Mouse (Mus musculus): Measurements from ENCODE around the gene B4galt3. TPM values are rescaled to one million over a fixed set of nuclear protein-coding genes. Genes with fewer than 3 reads are reported as not detected.
A peak's percentile ranks its signal among the peaks of the same experiment; 100 is the strongest.

Gene B4galt3
- total and polyA plus RNA-seq, 2 experiments from 2014 or later, result 28.9 to 34.3 TPM

- Histone ChIP-seq H3K4me1 (ENCODE audit: control insufficient read depth, insufficient read depth) (peaks cover 20% of the 10 kb centered on the region), H3K27ac (ENCODE audit: low read depth) (peak overlapping the region; percentile 93), H3K9ac (replicated peaks; ENCODE audit: low read depth, low read length) (no peak overlapping the region; the same call in 1 of the 2 replicates), H3K9me3 (replicated peaks; ENCODE audit: control insufficient read depth, low read length) (no peaks in the 10 kb centered on the region), H3K4me3 (ENCODE audit: low read depth, low read length) (peak overlapping the region; percentile 65; the same call in 1 of the 2 replicates), H3K36me3 (replicated peaks; ENCODE audit: control insufficient read depth, insufficient read depth, low read length) (peaks cover 14% of the 10 kb centered on the region), H3K27me3 (ENCODE audit: control insufficient read depth, insufficient read depth, low read length) (no peaks in the 10 kb centered on the region), H3K4me2 (ENCODE audit: low read depth, low read length) (peak overlapping the region; percentile 77)
- no peak for ATAC-seq (ENCODE audit: insufficient read depth, low read depth)
- no peak for TF ChIP-seq CTCF (IDR thresholded peaks at IDR 0.05; ENCODE audit: low read depth)
- no peak for TF ChIP-seq EP300 (IDR thresholded peaks at IDR 0.05; ENCODE audit: low read depth)
- WGBS, result 35% methylated on average over 4 of the region's 4 CpGs
- no peak for DNase-seq (ENCODE audit: low spot score)
Measured at GRCm38 (mm10) chr1:171247916-171248315, 22.2 kb upstream of the B4galt3 start.

DNA sequence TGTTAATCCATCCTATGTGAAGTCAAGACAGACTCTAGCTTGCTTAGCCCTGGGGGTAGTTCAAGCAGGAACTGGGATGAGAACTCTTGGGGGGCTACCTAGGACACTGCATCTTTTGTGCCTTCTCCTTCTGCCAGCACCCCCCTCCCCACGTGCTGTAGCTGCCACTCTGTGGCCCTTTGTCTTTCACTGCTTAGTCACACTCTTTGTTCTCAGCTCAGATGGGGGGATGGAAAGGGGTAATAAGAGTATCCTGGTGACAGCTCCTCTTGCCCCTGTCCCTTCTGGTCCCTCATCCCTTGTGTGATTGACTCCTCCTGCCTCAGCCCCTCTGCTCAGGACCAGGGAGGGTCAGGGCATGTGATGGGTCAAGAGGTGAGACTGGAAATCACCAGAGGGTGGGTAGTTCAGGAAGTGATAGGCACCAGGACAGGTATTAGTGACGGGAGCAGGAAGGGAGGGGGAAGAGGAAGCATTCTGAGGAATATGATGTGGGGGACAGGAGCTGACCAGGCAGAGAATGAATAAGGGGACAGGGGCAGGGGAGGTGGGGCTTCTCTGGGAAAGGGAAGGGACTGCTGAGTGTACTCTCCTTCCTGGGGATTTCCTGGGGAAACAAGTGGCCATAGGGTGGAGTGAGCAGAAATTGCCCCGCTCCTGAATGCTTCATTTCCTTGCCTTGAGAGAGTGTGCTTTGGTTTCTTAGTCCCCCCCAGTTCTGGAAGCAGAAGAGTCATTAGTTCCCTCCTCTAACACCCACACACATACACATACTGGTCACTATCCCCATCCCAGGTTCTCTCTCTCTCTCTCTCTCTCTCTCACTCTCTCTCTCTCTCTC lies 21.5 kb upstream of the B4galt3 start:
- H3K9ac ChIP-seq (replicated peaks; ENCODE audit: low read depth, low read length), result no peak overlapping the region
- peaks cover 20% of the 10 kb centered on the region for H3K4me1 ChIP-seq (ENCODE audit: control insufficient read depth, insufficient read depth)
- TF ChIP-seq EP300 (IDR thresholded peaks at IDR 0.05; ENCODE audit: low read depth), result peak; percentile 74; the same call in 1 of the 2 replicates
- no peak for TF ChIP-seq CTCF (IDR thresholded peaks at IDR 0.05; ENCODE audit: low read depth)
- WGBS, result 39% methylated on average over 3 of the region's 3 CpGs
- H3K36me3 ChIP-seq (replicated peaks; ENCODE audit: control insufficient read depth, insufficient read depth, low read length), result peaks cover 8% of the 10 kb centered on the region
- peak overlapping the region; percentile 93 for H3K27ac ChIP-seq (ENCODE audit: low read depth)
- no peaks in the 10 kb centered on the region for H3K9me3 ChIP-seq (replicated peaks; ENCODE audit: control insufficient read depth, low read length)
- ATAC-seq (ENCODE audit: insufficient read depth, low read depth) (no peak; the same call in 1 of the 2 replicates), DNase-seq (ENCODE audit: low spot score) (no peak)
- H3K27me3 ChIP-seq (ENCODE audit: control insufficient read depth, insufficient read depth, low read length), result no peaks in the 10 kb centered on the region
- no peak overlapping the region for H3K4me3 ChIP-seq (ENCODE audit: low read depth, low read length)
- H3K4me2 ChIP-seq (ENCODE audit: low read depth, low read length), result 0 out of 2 replicates have a peak overlapping the region, but pooled peaks have one; percentile 11

- Histone ChIP-seq H3K27ac (ENCODE audit: low read depth) (peak within 1 kb of the TSS; percentile 93), H3K9ac (replicated peaks; ENCODE audit: low read depth, low read length) (peak within 1 kb of the TSS; percentile 53), H3K4me3 (ENCODE audit: low read depth, low read length) (peak within 1 kb of the TSS; percentile 50), H3K4me2 (ENCODE audit: low read depth, low read length) (peak within 1 kb of the TSS; percentile 65), H3K36me3 (replicated peaks; ENCODE audit: control insufficient read depth, insufficient read depth, low read length) (peaks cover 5% of the 10 kb centered on the region; the same call in 1 of the 2 replicates), H3K9me3 (replicated peaks; ENCODE audit: control insufficient read depth, low read length) (no peaks in the 10 kb centered on the region), H3K27me3 (ENCODE audit: control insufficient read depth, insufficient read depth, low read length) (no peaks in the 10 kb centered on the region), H3K4me1 (ENCODE audit: control insufficient read depth, insufficient read depth) (peaks cover 20% of the 10 kb centered on the region)
- DNase-seq (ENCODE audit: low spot score), result peak; percentile 58
- WGBS, result 15% methylated on average over 5 of the region's 5 CpGs
- no peak for ATAC-seq (ENCODE audit: insufficient read depth, low read depth)
- no peak for TF ChIP-seq EP300 (IDR thresholded peaks at IDR 0.05; ENCODE audit: low read depth)
- no peak for TF ChIP-seq CTCF (IDR thresholded peaks at IDR 0.05; ENCODE audit: low read depth)
Measured at GRCm38 (mm10) chr1:171249913-171250600, 20.1 kb upstream of the B4galt3 start, which contains the start of gene Adamts4. Gene Adamts4 (plus strand): TSS chr1:171250421.

DNA sequence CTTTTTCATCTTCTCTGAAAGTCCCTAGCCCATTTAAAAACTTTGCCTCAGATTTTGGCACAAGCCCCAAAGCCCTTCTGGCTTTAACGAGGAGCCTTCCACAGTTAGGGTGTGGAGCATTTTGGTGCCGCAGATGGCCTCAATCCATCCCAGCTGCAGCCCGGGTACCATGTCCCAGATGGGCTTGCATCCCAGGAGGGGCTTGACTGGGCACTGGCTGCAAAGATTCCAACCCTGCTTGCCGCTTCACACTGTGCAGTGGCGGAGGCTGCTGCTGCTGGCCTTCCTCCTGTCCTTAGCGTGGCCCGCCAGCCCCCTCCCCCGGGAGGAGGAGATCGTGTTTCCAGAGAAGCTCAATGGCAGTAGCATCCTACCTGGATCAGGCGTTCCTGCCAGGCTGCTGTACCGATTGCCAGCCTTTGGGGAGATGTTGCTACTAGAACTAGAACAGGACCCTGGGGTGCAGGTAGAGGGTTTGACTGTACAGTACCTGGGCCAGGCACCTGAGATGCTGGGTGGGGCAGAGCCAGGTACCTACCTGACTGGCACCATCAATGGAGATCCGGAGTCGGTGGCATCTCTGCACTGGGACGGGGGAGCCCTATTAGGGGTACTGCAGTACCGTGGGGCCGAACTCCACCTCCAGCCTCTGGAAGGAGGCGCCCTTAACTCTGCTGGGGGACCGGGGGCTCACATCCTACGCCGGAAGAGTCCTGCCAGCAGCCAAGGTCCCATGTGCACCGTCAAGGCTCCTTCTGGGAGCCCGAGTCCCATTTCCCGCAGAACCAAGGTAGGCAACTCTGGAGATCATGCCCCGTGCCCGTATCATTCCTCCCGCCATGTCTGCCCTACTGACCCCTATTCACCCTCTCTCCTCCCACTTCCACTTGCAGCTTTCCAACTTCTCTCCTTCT lies 19.2 kb upstream of the B4galt3 start, which contains the start of gene Ndufs2:
TSS of gene Ndufs2 (minus strand) at position 709 of the 914 bp plus-strand sequence.
- DNase-seq (ENCODE audit: low spot score), result no peak
- Histone ChIP-seq H3K4me3 (ENCODE audit: low read depth, low read length) (peak within 1 kb of the TSS; percentile 50), H3K4me2 (ENCODE audit: low read depth, low read length) (peak within 1 kb of the TSS; percentile 65), H3K27me3 (ENCODE audit: control insufficient read depth, insufficient read depth, low read length) (no peaks in the 10 kb centered on the region), H3K9ac (replicated peaks; ENCODE audit: low read depth, low read length) (peak within 1 kb of the TSS; percentile 53), H3K36me3 (replicated peaks; ENCODE audit: control insufficient read depth, insufficient read depth, low read length) (peaks cover 5% of the 10 kb centered on the region; the same call in 1 of the 2 replicates), H3K27ac (ENCODE audit: low read depth) (peak within 1 kb of the TSS; percentile 93), H3K4me1 (ENCODE audit: control insufficient read depth, insufficient read depth) (peaks cover 14% of the 10 kb centered on the region), H3K9me3 (replicated peaks; ENCODE audit: control insufficient read depth, low read length) (no peaks in the 10 kb centered on the region)
- 31% methylated on average over 26 of the region's 26 CpGs for WGBS
- TF ChIP-seq CTCF (IDR thresholded peaks at IDR 0.05; ENCODE audit: low read depth) (no peak), EP300 (IDR thresholded peaks at IDR 0.05; ENCODE audit: low read depth) (no peak)
- ATAC-seq (ENCODE audit: insufficient read depth, low read depth), result no peak
